Mouse (Mus musculus) stomach, embryonic 16.5 days (tissue): ENCODE data around the gene Vpreb1. TPM values are rescaled to one million over a fixed set of nuclear protein-coding genes. Genes with fewer than 3 reads are reported as not detected.
A peak's percentile ranks its signal among the peaks of the same experiment; 100 is the strongest.

Source experiments
- ATAC-seq: fragments of 200-750 bp; cut with Nextera tagmentation; 2 replicates; pipeline ENCODE4 v1.8.0; 2017; ENCODE audit warnings: moderate number of reproducible peaks, moderate TSS enrichment; ENCODE audit not compliant: insufficient read depth, low FRiP score
- H3K27ac ChIP-seq: fragments of 300-500 bp; sonication (generic); 2 replicates; pipeline ENCODE4 v1.5.1; 2014; ENCODE audit warnings: low read length
- H3K27me3 ChIP-seq: fragments of 300-500 bp; sonication (generic); 2 replicates; pipeline ENCODE4 v1.6.1; 2014; ENCODE audit warnings: low read length, control low read depth, mixed read lengths; ENCODE audit not compliant: control insufficient read depth, insufficient read depth
- H3K36me3 ChIP-seq: fragments of 300-500 bp; sonication (generic); 2 replicates; pipeline ENCODE4 v1.6.1; 2014; ENCODE audit warnings: low read length; ENCODE audit not compliant: control insufficient read depth, insufficient read depth
- H3K4me1 ChIP-seq: fragments of 300-500 bp; sonication (generic); 2 replicates; pipeline ENCODE4 v1.6.1; 2014; ENCODE audit warnings: low read length, control low read depth, mixed read lengths; ENCODE audit not compliant: control insufficient read depth, insufficient read depth
- H3K4me2 ChIP-seq: fragments of 300-500 bp; sonication (generic); 2 replicates; pipeline ENCODE4 v1.6.1; 2014; ENCODE audit warnings: low read depth, low read length, mixed read lengths
- H3K4me3 ChIP-seq: fragments of 300-500 bp; sonication (generic); replicated peaks from 2 replicates; pipeline ENCODE4 v1.5.1; 2014; ENCODE audit warnings: mild to moderate bottlenecking, low read length
- H3K9ac ChIP-seq: fragments of 300-500 bp; sonication (generic); 2 replicates; pipeline ENCODE4 v1.6.1; 2014; ENCODE audit warnings: low read length
- H3K9me3 ChIP-seq: fragments of 300-500 bp; sonication (generic); replicated peaks from 2 replicates; pipeline ENCODE4 v1.6.1; 2016; ENCODE audit warnings: low read length, control low read depth; ENCODE audit not compliant: control insufficient read depth
- WGBS: fragments of 180-500 bp; shearing (Covaris S2); extraction: QIAGEN DNeasy Blood & Tissue Kit; methylation state at CpG from one replicate; pipeline ENCODE4 v1.1.7; 2014; 5-methylcytosine and 5-hydroxymethylcytosine counted together
- polyA plus RNA-seq: library from polyadenylated mRNA; unstranded; fragments of >200 nt; fragmentation: Nextera tagmentation; extraction: Ambion mirVana; gene quantifications from 2 replicates; pipeline ENCODE4 v1.2.1, GENCODE M21; 2015

Gene Vpreb1
- polyA plus RNA-seq, 1 experiment from 2014 or later = 3.8 TPM

- peak; percentile 91 for ATAC-seq
- H3K4me2 ChIP-seq = peak within 1 kb of the TSS; percentile 89
- peak within 1 kb of the TSS; percentile 46 for H3K27ac ChIP-seq
- H3K27me3 ChIP-seq = no peaks in the 10 kb centered on the region
- peaks cover 13% of the 10 kb centered on the region for H3K4me1 ChIP-seq
- no peaks in the 10 kb centered on the region for H3K9me3 ChIP-seq
- peak within 1 kb of the TSS; percentile 76 for H3K4me3 ChIP-seq
- no peaks in the 10 kb centered on the region; the same call in 1 of the 2 replicates for H3K36me3 ChIP-seq
- peak within 1 kb of the TSS; percentile 83 for H3K9ac ChIP-seq
- WGBS = under 1% methylated on average over 29 of the region's 29 CpGs
Observed at GRCm38 (mm10) chr16:16896382-16897055, 25.9 kb upstream of the Vpreb1 start, which contains the start of gene Ppm1f. Ppm1f (plus strand) TSS chr16:16896469.

GRCm38 (mm10) chr16:16896015-16896381 lies 25.4 kb upstream of the Vpreb1 start:
- WGBS = 28% methylated on average over 4 of the region's 4 CpGs
- no peaks in the 10 kb centered on the region for H3K27me3 ChIP-seq
- H3K4me2 ChIP-seq = no peak overlapping the region; the same call in 1 of the 2 replicates
- peak overlapping the region; percentile 76 for H3K4me3 ChIP-seq
- H3K4me1 ChIP-seq = peaks cover 13% of the 10 kb centered on the region
- H3K27ac ChIP-seq = no peak overlapping the region; the same call in 1 of the 2 replicates
- H3K9me3 ChIP-seq = no peaks in the 10 kb centered on the region
- no peak for ATAC-seq
- peak overlapping the region; percentile 32 for H3K9ac ChIP-seq
- 0 out of 2 replicates have a peak, but pooled peaks cover under 1% of the 10 kb centered on the region for H3K36me3 ChIP-seq

GRCm38 (mm10) chr16:16892366-16892765 lies 21.7 kb upstream of the Vpreb1 start:
- WGBS = 94% methylated on average over 7 of the region's 7 CpGs
- Histone ChIP-seq H3K4me2 (no peak overlapping the region), H3K27ac (no peak overlapping the region), H3K27me3 (no peaks in the 10 kb centered on the region), H3K4me3 (no peak overlapping the region), H3K36me3 (peaks cover 10% of the 10 kb centered on the region; the same call in 1 of the 2 replicates), H3K4me1 (peaks cover 9% of the 10 kb centered on the region), H3K9ac (no peak overlapping the region), H3K9me3 (no peaks in the 10 kb centered on the region)
- ATAC-seq = no peak

DNA sequence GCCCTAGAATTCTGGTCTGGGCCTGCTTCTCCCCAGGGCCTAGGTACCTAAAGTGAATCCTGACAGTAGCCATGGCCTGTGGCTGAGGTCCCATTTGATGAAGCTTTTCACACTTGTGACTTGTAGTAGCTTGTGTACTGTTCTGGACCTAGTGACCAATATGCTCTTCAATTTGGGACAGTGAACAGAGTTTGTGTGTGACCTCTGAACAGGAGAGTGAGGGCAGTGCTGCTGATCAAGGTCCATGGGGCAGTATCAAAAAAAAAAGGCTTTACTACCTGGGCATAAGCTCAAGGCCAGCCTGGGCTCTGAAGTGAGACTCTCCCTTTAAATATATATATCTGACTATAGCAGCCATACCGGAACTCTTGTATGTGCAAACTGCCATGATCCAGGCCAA lies 17.7 kb upstream of the Vpreb1 start:
- Histone ChIP-seq H3K9me3 (no peaks in the 10 kb centered on the region), H3K36me3 (peaks cover 10% of the 10 kb centered on the region), H3K4me3 (no peak overlapping the region), H3K4me1 (no peaks in the 10 kb centered on the region), H3K27ac (no peak overlapping the region), H3K4me2 (no peak overlapping the region), H3K9ac (no peak overlapping the region), H3K27me3 (no peaks in the 10 kb centered on the region)
- no peak for ATAC-seq
- WGBS = 100% methylated on average over 1 of the region's 1 CpGs

DNA sequence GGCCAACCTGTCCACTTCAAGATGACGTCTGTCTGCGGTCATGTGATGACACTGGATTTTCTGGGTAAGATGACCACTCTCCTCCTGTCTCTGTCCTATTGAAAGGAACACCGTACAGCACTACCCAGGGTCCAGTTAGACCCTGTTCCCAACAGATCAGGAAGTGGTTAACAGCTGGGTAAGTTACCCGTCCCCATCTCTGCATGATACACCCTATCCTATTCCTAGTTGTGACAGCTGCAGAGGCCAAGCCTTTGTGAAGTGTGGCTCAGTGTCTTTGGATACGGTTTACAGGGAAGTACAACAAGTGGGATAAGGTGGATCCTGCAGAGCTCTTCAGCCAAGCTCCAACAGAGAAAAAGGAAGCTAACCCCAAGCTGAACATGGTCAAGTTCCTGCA lies 8.4 kb upstream of the Vpreb1 start:
- 88% methylated on average over 5 of the region's 5 CpGs for WGBS
- Histone ChIP-seq H3K4me2 (no peak overlapping the region), H3K27me3 (no peaks in the 10 kb centered on the region), H3K36me3 (peaks cover 26% of the 10 kb centered on the region), H3K4me1 (no peaks in the 10 kb centered on the region), H3K4me3 (no peak overlapping the region), H3K9me3 (peaks cover 7% of the 10 kb centered on the region; the same call in 1 of the 2 replicates), H3K9ac (no peak overlapping the region), H3K27ac (no peak overlapping the region)
- ATAC-seq = no peak

DNA sequence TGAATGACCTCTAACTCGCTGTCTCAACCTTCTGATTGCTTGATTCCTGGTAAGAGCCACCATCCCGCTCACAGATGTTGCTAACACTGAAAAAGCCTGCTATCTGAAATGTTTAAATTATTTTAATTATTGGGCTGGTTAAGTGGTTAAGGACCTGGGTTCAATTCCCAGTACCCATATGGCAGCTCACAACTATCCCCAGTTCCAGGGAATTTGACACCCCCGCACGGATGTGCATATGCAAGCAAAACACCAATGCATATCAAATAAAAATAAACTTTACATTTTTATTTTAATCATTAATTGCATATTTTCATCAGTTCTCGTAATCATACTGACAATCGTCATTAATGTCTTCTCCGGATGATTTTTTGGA lies 414 bp downstream of the Vpreb1 start:
- Histone ChIP-seq H3K36me3 (no peaks in the 10 kb centered on the region), H3K4me1 (peaks cover 5% of the 10 kb centered on the region; the same call in 1 of the 2 replicates), H3K9ac (0 out of 2 replicates have a peak overlapping the region, but pooled peaks have one; percentile 38), H3K4me3 (peak overlapping the region; percentile 63), H3K4me2 (peak overlapping the region; percentile 61), H3K27me3 (no peaks in the 10 kb centered on the region), H3K27ac (peak overlapping the region; percentile 95), H3K9me3 (no peaks in the 10 kb centered on the region)
- ATAC-seq = peak; percentile 19; the same call in 1 of the 2 replicates
- 35% methylated on average over 7 of the region's 7 CpGs for WGBS

DNA sequence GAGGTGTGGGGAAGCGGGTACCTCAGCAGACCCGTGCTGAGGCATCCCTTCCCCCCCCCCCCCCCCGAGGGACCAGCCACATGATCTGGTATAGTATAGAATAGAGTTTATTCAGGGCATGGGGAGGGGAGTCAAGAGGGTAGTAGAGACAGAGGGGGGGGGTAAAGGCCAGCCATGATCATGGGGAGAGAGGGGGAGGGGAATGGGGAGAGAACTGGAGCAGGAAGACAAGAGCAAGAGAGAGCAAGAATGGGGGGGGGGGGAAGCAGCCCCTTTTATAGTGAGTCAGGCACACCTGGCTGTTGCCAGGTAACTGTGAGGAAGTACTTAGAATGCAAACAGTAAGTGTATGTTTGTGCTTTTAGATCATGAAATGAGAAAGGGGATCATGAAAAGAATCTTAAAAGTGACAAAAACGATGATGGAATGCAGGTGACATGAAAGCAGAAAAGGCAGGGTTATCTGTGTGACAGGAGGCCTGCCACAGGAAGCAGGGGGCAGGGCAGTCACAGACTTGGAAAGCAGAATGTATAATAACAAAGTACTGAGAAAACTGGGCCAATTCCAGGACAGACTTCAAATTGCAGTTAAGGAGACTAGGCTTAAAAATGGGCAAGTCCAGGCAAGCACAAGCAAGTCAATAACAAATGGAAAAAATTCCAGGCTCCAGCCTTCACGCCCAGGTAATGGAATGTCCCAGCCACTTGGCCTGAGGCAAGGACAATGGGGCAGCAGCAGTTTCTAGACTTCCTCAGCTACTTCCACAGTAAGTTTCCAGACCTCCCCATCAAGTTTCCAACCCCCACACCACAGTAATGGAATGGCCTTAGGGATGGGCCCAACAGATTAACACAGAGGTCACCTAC lies 4.7 kb downstream of the Vpreb1 start:
- no peak overlapping the region for H3K4me2 ChIP-seq
- no peak overlapping the region for H3K9ac ChIP-seq
- no peak overlapping the region for H3K4me3 ChIP-seq
- no peaks in the 10 kb centered on the region for H3K36me3 ChIP-seq
- H3K4me1 ChIP-seq = peaks cover 3% of the 10 kb centered on the region; the same call in 1 of the 2 replicates
- H3K9me3 ChIP-seq = no peaks in the 10 kb centered on the region
- no peaks in the 10 kb centered on the region for H3K27me3 ChIP-seq
- ATAC-seq = no peak
- 40% methylated on average over 4 of the region's 5 CpGs for WGBS
- H3K27ac ChIP-seq = peak overlapping the region; percentile 72

DNA sequence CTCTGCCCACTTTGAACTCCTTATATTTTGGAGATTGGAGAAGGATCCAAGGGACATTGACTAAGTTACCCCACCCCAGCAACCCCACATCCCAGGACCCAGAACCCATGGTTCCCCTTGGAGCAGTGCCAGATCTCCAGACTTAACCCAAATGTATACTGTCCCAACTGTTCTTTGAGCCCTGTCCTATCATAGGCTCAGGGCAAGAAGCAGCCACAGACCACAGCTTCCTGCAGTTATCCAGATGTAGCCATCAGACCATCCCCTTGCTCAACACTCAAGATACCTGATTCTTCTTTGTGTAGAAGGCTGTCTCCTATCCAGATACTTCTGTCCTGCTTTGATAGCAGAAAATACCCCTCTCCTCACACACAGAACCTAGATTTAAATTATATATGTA lies 5.4 kb downstream of the Vpreb1 start:
- Histone ChIP-seq H3K4me1 (peaks cover 3% of the 10 kb centered on the region; the same call in 1 of the 2 replicates), H3K36me3 (no peaks in the 10 kb centered on the region), H3K9me3 (no peaks in the 10 kb centered on the region), H3K27me3 (no peaks in the 10 kb centered on the region), H3K4me2 (no peak overlapping the region), H3K27ac (no peak overlapping the region), H3K9ac (no peak overlapping the region), H3K4me3 (no peak overlapping the region)
- no peak for ATAC-seq

- Histone ChIP-seq H3K4me3 (no peak within 1 kb of the TSS), H3K27me3 (no peaks in the 10 kb centered on the region), H3K9me3 (no peaks in the 10 kb centered on the region), H3K9ac (no peak within 1 kb of the TSS), H3K36me3 (no peaks in the 10 kb centered on the region), H3K4me1 (peaks cover 3% of the 10 kb centered on the region; the same call in 1 of the 2 replicates), H3K27ac (no peak within 1 kb of the TSS), H3K4me2 (no peak within 1 kb of the TSS)
- ATAC-seq = no peak
- WGBS = 85% methylated on average over 2 of the region's 2 CpGs
Observed at GRCm38 (mm10) chr16:16863978-16864377, 6.7 kb downstream of the Vpreb1 start, which contains the start of gene Igll1. Igll1 (minus strand) TSS chr16:16863985.
